Comparison of ENCODE assay signal across 8 mouse cellular contexts in genomic region chr14:44977278-44977677, GRCm38 (mm10). TPM values are rescaled to one million over a fixed set of nuclear protein-coding genes. Genes with fewer than 3 reads are reported as not detected.
DNase-seq lines count a peak whose midpoint lies in the region; ATAC-seq lines count a peak whose summit lies in the region.
"Not testable (repeated sequence)": the region's sequence is repeated elsewhere in the genome, so short reads cannot be mapped to it uniquely, and the experiment has no call there.

No protein-coding gene starts in this region.

- peak; percentile 74 for ATAC-seq in activated CD4-positive, CD25-positive, alpha-beta regulatory T cell, adult 4 months

- intact Hi-C loops in gastrocnemius, postnatal 36 days (cut with DNase I), result not testable (repeated sequence)
- intact Hi-C loops in left cerebral cortex, postnatal 10 days (cut with DNase I), result loop anchor here (10.0 kb wide), 1 partner anchor 122 kb away; the partner anchor contains the start of gene Ptgdr

- DNase-seq in embryo, embryonic 10.5 days (ENCODE audit: low spot score), result peak; percentile 77
- peak; percentile 23 to 27 for DNase-seq in gastrocnemius, postnatal 36 days
- DNase-seq in kidney, adult 18-20 months, result peak; percentile 56
- DNase-seq in left cerebral cortex, postnatal 10 days (ENCODE audit: extremely low spot score in 1 of 2, low spot score in 2 of 2), result peak; percentile 33 to 57
- DNase-seq in mesoderm, embryonic 11.5 days (ENCODE audit: low read depth, low spot score), result peak; percentile 49
- peak; percentile 66 to 74 for DNase-seq in right cerebral cortex, postnatal 10 days (ENCODE audit: low spot score in 2 of 2)
- peak; percentile 41 to 45 for DNase-seq in urinary bladder, postnatal 36 days (ENCODE audit: low spot score in 2 of 2)

RNA-seq across cellular contexts. Expression of gene Ptger2, which starts 10.7 kb away (rescaled TPM):
- polyA plus RNA-seq in activated CD4-positive, CD25-positive, alpha-beta regulatory T cell, adult 4 months (2017; shearing (Covaris generic)), result 10 to 100 TPM; 36.1 to 41.2 TPM
- under 1 TPM; 0.07 to 0.08 TPM for total RNA-seq in gastrocnemius, postnatal 36 days (2021)
- total RNA-seq in left cerebral cortex, postnatal 10 days (2021), result under 1 TPM; 0.57 to 0.66 TPM

Comparison
In these comparisons a context has a peak if more than half of its experiments do, and no peak if none do; other contexts are left out.
1. Peak in every context shown above with its lines: DNase-seq and ATAC-seq.
2. DNase-seq: peak in every context shown above with its lines; median percentile 77 in embryo, embryonic 10.5 days; 70 in right cerebral cortex, postnatal 10 days; 56 in kidney, adult 18-20 months; 49 in mesoderm, embryonic 11.5 days; 45 in left cerebral cortex, postnatal 10 days; 43 in urinary bladder, postnatal 36 days; 25 in gastrocnemius, postnatal 36 days.